In the genomic region with DNA sequence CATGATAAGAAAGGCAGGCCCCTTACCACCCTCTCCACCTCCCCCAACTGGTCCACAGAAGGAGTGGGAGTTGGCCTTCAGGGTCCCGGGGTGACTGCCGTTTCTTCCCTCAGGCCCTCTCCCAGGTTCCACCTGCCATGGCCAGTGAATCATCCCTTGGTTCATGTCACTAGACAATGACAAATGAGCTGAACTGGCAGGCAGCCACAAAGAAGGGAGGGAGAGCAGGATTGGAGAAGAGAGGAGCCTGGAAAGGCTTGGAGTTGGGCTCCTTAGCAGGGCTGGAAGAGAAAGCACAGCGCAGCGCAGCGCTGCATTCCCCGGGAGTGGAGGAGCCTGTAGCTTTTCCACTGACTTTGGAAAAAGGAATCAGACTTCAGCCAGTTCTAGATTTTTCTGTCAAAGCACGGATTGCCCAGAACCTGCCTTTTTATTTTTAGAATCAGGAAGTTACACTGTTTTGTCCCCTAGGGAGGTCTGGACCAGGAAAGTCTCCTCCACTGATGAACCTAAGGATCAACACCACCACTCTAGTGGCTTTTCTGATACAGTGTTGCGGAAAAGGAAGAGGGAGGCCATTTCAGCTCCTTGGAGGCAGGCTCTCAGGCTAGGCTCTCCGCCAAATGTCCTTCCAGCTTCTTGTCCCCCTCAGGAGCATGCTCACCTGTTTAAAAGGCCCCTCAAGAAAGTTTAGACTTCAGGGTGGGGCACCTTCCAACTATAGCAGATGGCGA, we compare ENCODE assay signal across 8 mouse cellular contexts. TPM values are rescaled to one million over a fixed set of nuclear protein-coding genes. Genes with fewer than 3 reads are reported as not detected.
DNase-seq lines count a peak whose midpoint lies in the region.

No protein-coding gene starts in this region.

- peak; percentile 69 to 81 for DNase-seq in cerebellum, postnatal 14 days
- DNase-seq in cerebellum, adult 11-12 months, result no peak
- peak; percentile 85 for DNase-seq in Muller cell, postnatal 12 days (ENCODE audit: inconsistent ontology term)
- DNase-seq in gastrocnemius, postnatal 4 days (ENCODE audit: low spot score in 2 of 2), result peak; percentile 39 to 76
- DNase-seq in kidney, adult 18-20 months, result peak; percentile 75
- peak; percentile 61 to 65 for DNase-seq in lung, postnatal 4 days
- no peak for DNase-seq in thymus, postnatal 10 days (ENCODE audit: low spot score in 2 of 2)
- DNase-seq in thymus, postnatal 4 days, result no peak

RNA-seq across cellular contexts. Expression of a gene that starts 4.0 kb away (rescaled TPM):
- 10 to 100 TPM; 29.7 to 33.1 TPM for total RNA-seq in gastrocnemius, postnatal 4 days (2021)

Comparison
In these comparisons a context has a peak if more than half of its experiments do, and no peak if none do; other contexts are left out.
1. DNase-seq: peak in cerebellum, postnatal 14 days (2 of 2), Muller cell, postnatal 12 days (single experiment), gastrocnemius, postnatal 4 days (2 of 2), kidney, adult 18-20 months (single experiment) and lung, postnatal 4 days (2 of 2); none in cerebellum, adult 11-12 months (single experiment), thymus, postnatal 10 days (0 of 2) and thymus, postnatal 4 days (single experiment).